Mouse (Mus musculus) large intestine, adult 2 months (tissue): ENCODE data around the gene Chst12. TPM values are rescaled to one million over a fixed set of nuclear protein-coding genes. Genes with fewer than 3 reads are reported as not detected.
A peak's percentile ranks its signal among the peaks of the same experiment; 100 is the strongest.

Source experiments
- DNase-seq: peaks from one replicate; pipeline ENCODE4 v3.0.0-alpha.2; 2012; ENCODE audit warnings: low read depth, low spot score
- WGBS: fragments of 180-500 bp; shearing (Covaris S2); methylation state at CpG from one replicate; pipeline ENCODE4 v1.1.7; 2018; 5-methylcytosine and 5-hydroxymethylcytosine counted together
- polyA plus RNA-seq: library from polyadenylated mRNA; depleted of rRNA; stranded (reverse); fragments of >200 nt; gene quantifications from 2 replicates; pipeline ENCODE4 v1.2.3, GENCODE M21; 2012

Gene Chst12
- polyA plus RNA-seq, 1 experiment: 16.8 TPM

DNA sequence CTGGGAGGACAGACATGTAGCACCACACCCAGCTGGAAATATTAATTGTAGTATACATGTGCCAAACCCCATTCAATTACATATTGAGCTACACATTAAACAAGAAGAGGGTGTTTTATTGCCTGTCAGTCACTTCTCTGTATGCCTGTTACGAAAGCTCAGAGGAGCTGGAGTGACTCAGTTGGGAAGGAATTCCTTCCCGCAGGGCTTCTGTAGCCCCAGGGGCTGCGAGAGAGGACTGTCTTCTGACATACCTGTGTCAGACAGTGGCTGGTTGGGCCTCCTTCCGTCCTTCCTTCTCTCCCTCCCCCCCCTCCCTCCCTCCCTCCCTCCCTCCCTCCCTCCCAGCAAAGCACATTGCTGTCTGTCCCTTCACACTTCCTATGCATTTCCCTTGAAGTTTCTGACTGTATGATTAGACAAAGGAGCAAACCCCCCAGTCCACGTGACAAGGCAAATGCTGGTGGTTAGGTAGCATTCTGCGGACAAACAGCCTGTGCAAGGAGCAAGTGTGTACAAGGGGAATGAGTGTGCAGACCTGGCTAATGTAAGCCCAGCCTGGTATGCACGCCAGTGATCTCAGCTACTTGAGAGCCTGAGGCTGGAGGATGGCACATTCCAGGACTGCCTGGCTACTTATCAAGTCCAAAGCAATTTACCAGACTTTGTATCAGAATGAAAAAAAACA lies 9.6 kb downstream of the Chst12 start:
- DNase-seq: no peak
- WGBS: 36% methylated on average over 7 of the region's 7 CpGs

DNA sequence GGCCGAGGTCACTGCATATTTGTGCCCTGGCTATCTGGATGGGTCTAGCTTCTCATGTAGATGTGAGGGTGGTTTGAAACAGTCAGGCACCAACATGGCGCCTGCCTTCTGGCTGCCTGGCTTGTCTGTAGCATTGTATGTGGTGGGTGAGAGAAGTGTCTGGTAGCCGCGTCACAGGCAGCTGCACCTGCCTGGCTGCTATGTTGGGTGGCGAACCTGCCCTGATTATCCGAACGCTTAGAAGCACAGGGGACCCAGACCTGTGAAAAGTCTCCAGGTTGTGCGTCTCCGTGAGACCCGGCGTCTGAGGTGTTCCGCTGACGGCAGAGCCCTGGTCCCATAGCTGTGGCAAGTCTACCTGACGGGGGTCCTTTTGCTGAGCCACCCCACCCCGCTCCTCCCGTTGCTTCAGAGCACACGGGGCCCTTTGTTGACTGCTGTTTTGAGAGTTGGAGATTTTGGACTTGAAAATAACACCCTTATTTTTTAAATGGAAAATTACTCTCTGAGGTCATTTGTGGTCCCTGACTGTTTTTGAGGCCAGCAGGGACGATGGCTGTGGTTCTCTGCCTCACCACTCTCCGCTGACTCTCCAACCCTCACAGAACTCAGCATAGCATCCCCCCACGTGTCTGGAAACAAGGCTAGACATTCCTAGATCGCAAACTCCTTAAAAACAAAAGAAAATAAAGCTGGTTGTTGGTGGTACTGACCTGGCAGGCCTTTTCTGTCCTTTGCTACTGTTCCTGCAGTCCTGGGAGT lies 12.0 kb downstream of the Chst12 start:
- no peak for DNase-seq
- 78% methylated on average over 21 of the region's 21 CpGs for WGBS

DNA sequence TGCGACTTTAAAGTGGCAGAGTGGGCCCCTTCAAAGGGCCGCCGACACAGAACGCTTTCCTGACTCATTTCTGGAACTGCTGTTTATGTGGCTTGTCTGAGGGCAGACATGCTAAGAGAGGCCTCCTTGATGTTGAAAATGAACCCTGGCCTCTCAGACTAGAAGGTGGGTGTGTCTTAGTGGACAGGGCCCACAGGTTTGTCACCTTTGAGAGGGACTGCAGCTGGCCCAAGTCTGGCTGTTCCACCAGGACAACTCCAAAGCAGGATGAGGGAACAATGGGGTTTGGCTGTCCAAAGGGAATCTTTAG lies 12.5 kb downstream of the Chst12 start:
- no peak for DNase-seq

DNA sequence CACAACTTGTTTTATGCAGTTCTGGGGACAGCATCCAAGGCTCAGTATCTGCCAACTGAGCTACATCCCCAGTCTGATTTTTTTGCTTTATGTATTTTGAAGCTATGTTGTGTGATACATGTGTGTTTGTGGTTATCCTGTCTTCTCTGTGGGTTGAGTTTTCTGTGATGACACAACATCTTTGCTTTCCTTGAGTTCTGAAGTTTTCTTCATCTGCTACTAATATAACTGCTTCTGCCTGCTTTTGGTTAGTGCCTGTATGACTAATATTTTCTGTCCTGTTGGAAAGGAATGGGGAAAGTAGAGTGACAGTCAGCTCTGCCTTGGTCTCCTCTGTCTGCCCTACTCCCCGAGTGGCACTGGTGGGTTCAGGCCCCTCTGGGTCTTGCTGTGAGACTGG lies 15.8 kb downstream of the Chst12 start:
- DNase-seq: no peak
- WGBS: 62% methylated on average over 1 of the region's 1 CpGs

More for the DNA sequence above, 12.5 kb downstream of the Chst12 start:
- WGBS: 17% methylated on average over 4 of the region's 4 CpGs

DNA sequence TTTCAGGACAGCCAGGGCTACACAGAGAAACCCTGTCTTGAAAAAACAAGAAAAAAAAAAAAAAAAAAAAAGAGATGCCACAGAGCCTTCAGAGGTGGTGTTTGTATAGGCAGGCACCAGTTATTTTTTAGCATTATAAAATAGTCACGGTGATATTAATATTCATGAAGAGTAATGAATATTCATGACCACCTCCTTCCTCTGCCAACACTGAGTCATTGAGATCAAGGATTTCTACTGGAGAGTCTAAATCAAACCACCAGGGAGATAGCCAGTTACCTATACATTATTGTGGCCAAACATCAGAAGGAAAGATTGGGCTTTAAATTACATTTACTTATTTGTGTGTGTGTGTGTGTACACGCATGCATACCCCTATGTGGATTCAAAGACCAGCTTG lies 21.4 kb downstream of the Chst12 start:
- DNase-seq: no peak
- WGBS: 87% methylated on average over 2 of the region's 2 CpGs

DNA sequence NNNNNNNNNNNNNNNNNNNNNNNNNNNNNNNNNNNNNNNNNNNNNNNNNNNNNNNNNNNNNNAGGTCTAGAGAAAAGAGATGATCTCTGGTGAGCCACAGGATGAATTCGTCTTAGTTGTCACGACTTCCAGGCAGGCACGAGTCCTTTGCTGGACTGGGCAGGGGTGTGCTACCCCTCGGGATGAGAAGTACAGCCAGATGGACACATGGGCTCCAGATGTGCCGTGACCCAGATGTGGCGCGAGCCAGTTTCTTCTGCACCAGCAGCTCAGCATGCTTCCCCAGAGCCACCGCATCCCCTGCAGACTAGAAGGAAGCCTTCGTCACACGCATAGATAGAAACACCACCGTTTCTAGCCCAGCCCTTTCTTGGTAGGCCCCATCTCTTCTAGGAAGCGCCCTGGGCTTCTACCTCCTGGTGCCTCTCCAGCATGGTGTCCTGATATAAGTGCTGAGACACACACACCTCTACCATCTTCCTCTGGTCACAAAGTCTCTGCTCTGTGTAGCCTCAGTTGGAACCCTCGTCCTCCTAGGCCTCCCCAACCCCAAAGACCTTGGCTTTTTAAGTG lies 32.8 kb downstream of the Chst12 start:
- 74% methylated on average over 13 of the region's 13 CpGs for WGBS
- DNase-seq: no peak

DNA sequence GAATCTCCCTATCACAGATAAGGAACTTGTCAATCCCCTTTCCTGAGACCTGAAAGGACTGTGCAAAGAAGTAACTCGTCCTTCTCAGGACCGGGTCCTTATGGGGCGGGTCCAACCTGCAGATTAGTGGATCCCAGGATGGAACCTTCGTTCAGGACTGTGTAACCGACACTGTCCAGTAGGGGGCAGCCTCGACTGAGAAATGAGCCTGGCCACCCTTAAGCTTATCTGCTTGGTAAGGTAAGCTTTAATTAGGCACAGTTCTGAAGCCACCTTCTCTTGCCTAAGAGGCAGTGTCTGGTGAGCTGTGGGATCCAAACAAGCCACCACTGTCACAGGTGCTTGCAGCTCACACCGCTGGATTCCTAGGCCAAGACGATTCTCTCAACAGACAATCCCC lies 34.8 kb downstream of the Chst12 start:
- peak; percentile 40 for DNase-seq

DNA sequence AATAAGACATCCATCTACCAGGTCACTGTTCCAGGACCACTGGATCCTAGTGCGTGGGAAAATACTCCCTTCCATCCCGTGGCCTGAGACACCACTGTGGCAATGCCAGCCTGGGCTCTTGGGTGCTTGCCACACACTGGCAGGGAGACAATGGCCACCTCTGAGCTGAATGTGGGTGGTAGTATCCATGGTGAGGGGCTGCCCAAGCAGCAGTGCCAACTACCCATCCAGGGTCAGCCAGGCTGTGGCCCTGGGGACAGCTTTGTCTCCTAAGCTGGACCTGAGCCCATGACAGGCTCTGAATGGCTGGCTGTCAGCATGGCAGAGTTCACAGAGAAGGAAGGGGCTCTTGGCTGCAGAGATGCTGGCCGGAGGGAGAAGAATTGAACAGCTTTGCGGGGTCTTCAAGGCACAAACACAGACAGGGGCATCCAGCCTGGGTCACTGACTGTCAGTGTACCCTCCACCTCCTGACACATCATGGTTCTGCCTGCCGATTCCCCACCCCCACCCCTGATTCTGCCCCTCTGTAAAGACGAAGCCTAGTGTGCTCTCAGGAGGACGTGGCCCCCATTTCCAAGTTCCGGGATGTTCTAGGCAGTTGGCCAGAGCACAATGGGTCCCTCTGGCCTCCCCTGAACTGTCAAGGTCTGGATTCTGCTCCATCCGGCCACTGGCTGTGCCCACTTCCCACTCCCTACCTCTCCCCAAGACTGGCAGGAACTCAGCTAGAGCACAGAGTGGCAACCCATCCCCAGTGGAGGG lies 37.6 kb downstream of the Chst12 start:
- no peak for DNase-seq
- 68% methylated on average over 9 of the region's 9 CpGs for WGBS

More for the DNA sequence above, 34.8 kb downstream of the Chst12 start:
- WGBS: 15% methylated on average over 8 of the region's 8 CpGs

DNA sequence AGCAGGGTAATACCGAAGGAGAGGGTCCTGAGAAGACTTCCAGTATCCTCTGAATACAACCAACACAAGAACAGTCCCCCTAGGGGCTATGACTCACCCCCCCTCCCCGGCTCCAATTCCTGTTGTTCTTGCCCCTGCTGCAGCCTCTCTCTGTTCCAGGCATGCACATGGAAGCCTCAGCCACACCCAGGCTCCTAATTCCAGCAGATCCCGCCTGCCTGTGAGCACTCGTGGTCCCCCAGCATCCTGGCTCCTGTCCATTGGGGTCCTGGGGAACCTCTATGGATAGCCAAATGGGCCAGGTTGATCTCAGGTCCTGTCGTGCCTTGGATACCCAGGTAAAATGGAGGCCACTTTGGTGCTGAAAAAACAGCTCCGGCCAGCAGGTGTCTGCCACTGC lies 40.3 kb downstream of the Chst12 start:
- DNase-seq: no peak
- WGBS: 38% methylated on average over 6 of the region's 6 CpGs

DNA sequence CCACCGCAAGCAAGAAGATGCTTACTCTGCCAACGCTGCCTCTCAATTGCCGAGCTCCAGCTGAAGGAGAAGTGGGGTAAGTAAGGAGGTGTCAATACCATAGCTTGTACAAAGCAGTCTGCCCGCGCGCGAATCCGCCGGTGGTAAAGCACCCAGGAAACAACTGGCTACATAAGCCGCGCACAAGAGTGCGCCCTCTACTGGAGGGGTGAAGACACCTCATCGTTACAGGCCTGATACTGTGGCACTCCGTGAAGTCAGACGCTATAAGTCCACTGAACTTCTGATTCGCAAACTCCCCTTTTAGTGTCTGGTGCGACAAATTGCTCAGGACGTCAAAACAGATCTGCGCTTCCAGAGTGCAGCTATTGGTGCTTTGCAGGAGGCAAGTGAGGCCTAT lies 41.0 kb downstream of the Chst12 start:
- WGBS: 82% methylated on average over 19 of the region's 19 CpGs
- DNase-seq: no peak

DNA sequence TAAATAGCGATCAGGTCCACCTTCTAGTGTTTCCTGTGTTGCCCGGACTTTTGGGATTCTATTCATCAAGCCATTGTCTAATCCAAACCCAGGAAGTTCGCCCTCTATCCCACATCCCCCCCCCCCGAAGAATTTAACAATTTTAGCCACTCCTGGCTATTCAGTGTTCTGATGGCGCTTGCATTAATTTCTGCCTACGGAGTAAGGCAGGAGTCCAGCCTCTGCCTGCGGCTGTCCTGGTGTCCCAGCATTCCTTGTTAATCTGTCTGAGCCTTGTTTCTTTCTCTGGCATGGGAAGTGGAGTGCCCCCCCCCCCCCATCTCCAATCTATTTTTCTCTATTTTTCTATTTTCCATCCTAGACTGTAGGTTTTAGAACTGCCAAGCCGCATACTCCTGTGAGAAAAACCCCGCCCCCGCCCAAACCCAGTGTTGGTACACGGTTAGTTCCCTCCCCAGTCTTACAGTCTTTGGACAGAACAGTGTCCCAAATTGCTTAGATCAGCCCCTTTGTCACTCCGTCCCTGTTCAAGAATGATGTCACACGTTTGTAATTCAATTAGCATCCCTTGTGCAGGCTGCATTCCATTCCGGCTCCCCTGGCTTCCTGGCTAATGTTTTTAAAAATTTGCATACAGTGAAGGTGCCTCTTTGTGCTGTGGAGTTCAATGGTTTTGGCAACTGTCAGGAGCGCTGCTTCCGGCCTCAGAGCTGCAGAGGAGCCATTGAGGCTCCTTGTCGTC lies 44.1 kb downstream of the Chst12 start:
- 32% methylated on average over 17 of the region's 17 CpGs for WGBS
- DNase-seq: no peak

DNA sequence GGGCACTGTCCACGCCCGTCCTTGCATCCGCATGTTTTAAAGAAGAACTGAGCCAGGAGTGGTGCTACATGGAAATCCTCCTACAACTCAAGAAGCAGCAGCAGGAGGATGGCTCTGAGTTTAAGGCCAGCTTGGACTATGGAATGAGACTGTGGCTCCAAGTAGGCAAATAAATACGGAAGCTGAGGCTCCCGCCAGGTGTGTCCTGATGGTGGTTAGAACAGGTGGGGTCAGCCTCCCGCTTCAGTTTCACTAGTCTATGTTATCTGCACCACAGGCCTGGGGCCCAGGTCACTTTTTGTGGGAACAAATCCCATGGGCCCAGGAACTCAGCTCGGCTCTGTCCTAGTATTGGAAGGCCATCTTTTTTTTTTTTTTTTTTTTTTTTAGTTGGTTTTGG lies 48.4 kb downstream of the Chst12 start:
- DNase-seq: no peak

DNA sequence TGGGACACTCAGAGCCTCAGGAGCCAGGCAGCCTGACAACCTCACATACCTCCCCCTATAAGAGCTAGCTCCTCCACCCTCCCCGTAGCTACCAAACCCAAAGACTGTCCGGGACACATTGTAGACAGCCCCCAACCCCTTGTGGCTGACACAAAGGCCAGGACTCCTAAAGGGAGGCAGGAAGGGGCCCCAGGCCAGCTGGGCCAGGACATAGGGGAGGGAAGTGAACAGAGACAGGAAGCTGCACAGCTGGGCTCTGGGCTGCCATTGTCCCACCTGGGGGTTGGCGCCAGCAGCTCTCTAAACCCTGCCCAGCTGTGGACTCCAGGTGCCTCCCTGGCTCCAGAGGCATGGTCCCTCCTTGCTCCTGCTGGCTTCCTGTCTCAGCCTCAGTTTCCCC lies 51.5 kb downstream of the Chst12 start:
- no peak for DNase-seq
- WGBS: 74% methylated on average over 3 of the region's 3 CpGs

More for the DNA sequence above, 48.4 kb downstream of the Chst12 start:
- 54% methylated on average over 7 of the region's 7 CpGs for WGBS

DNA sequence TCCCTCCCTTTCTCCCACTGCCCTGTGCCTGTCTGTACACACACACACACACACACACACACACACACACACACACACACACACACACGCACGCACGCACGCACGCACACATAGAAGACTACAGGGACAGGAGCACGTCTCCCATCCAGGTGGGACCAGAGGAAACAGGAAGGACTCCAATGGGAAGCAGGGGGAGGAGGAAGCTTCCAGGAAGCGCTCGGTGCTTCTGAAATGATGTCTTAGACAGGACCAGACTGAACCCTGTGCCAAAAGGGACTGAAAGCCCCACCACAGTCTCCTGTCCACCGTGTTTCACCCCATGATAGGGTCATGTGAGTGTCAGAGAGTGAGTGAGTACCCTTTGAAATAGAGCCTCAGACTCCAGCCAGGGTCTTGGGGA lies 57.3 kb downstream of the Chst12 start:
- 82% methylated on average over 9 of the region's 9 CpGs for WGBS
- DNase-seq: no peak

DNA sequence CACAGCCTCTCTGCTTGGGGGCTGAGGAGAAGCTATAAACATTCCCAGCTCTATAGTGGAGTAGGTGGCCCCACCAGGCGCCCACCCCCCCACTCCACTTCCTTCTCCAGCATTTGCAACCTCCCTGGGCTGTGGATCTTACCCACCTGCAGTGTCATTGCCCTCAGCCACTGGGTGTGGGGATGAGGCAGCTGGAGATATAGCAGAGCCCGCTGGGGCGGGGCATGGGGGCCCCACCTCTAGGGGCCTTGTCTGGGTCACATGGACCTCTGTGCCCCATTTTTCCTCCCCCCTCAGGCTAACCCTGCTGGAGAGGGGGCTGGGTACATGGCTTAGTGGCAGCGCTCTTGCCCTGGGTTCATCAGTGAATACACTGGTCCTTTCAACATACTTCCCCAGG lies 59.5 kb downstream of the Chst12 start, which contains the start of gene Grifin:
TSS of gene Grifin (minus strand) at position 176 of the 400 bp plus-strand sequence.
- DNase-seq: no peak
- 74% methylated on average over 4 of the region's 4 CpGs for WGBS

DNA sequence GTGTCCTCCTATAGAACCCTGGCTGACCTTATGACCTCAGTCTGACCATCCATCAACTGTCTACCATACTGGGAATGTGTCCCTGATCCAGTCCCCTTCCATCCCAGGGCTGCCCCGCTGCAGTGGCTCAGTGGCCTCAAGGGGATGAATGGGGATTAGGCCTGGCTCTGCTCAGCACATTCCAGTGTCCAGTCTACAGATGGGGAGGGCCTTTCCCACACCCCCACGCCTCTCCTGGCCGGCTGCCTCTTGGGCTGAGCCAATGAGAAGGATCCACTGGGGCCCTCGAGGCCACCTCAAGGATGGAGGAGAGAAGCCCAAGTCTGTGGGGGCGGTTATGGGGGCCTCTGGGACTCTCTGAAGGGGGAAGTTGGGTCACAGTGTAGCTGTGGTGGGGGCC lies 60.1 kb downstream of the Chst12 start:
- no peak for DNase-seq
- 70% methylated on average over 5 of the region's 5 CpGs for WGBS

DNA sequence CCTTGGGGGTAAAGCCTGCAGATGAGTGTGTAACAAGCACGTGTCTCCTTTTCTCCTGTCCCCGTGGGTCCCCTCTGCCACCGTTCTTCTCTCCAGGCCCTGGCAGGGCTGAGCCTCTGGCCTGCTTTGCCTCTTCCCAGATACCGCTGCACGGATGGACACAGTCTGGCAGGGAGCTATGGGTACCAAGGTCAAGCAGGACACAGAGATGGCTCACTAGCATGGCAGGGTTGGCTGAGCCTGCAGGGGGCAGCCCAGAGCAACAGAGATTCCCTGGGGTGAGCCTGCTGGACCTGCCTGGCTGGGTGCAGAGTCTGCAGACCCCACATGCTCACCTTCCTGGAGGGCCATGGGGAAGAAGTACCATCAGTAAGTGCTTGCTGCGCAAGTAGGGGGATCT lies 60.5 kb downstream of the Chst12 start:
- 73% methylated on average over 6 of the region's 6 CpGs for WGBS
- DNase-seq: no peak

DNA sequence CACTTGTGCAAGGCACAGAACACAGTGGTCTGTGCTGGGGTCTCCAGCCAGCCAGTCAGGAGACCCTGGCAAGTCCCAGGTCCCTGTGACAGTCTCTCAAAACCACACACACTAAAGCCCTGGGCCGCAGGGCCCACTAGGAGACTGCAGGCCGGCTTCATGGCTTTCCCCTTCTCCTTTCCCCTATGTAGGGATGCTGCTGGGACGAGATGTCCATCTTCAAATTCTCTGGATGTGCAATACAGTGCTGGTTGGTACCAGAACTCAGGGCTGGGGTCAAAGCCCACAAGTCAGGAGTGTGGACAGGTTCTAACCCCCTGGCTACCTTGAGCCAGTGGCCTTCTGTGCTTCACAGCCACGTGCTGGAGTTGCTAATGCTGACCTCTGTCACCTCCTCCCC lies 60.9 kb downstream of the Chst12 start:
- 84% methylated on average over 4 of the region's 4 CpGs for WGBS
- no peak for DNase-seq

DNA sequence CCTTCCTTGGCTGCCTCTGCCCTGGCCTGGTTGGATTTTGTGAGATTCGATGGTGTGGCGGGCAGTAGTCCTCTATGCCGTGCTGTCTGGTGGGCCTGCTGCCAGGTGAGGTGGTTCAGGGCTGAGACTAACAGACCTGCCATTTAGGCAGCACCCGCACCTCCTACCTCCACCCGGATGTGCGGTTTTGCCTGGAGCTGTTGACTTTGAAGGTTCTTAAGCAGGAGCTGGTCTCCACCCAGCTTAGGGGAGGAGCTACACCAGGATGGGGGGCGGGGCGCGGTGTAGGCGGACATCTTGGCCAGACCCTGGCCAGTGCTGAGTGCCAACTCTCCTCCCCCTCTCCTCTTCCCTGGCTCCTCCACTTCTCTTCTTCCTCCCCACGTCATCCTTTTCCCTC lies 62.0 kb downstream of the Chst12 start:
- 25% methylated on average over 10 of the region's 11 CpGs for WGBS
- peak; percentile 14 for DNase-seq

DNA sequence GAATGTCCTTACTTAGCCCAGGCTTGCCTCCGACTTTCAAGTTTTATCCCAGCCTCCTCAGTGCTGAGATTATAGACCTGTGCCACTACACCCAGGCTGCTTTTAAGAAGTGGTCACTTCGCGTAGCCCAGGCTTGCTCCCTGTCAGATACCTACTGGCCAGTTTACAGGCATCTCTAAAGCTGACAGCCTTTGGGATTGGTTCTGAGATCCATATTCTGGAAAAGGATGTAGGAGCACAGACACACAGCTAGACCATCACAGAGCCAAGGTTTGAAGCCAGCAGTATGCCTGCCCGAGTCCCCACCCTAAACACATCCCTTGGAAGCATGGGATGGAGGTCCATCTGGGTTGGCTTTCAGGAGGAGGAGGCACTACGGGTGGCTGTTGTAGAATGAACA lies 62.4 kb downstream of the Chst12 start:
- WGBS: 76% methylated on average over 5 of the region's 5 CpGs

More for the DNA sequence above, 62.4 kb downstream of the Chst12 start:
- no peak for DNase-seq
